Mouse (Mus musculus) limb, embryonic 14.5 days (tissue): Measurements from ENCODE around the gene Rrp8. TPM values are rescaled to one million over a fixed set of nuclear protein-coding genes. Genes with fewer than 3 reads are reported as not detected.
A peak's percentile ranks its signal among the peaks of the same experiment; 100 is the strongest.
"Not testable (repeated sequence)": the region's sequence is repeated elsewhere in the genome, so short reads cannot be mapped to it uniquely, and the experiment has no call there.

Experiments
- ATAC-seq: fragments of 200-750 bp; cut with Nextera tagmentation; 2 replicates; pipeline ENCODE4 v1.8.0; 2017; ENCODE audit warnings: low read depth, moderate number of reproducible peaks, moderate TSS enrichment; ENCODE audit not compliant: low FRiP score
- DNase-seq: peaks from one replicate; pipeline ENCODE4 v3.0.0-alpha.2; 2015; ENCODE audit warnings: low spot score
- H3K27ac ChIP-seq: fragments of 300-500 bp; sonication (generic); replicated peaks from 2 replicates; pipeline ENCODE4 v1.5.1; 2014; ENCODE audit warnings: low read depth, mild to moderate bottlenecking, low read length, moderate library complexity, mixed read lengths
- H3K27me3 ChIP-seq: fragments of 300-500 bp; sonication (generic); 2 replicates; pipeline ENCODE4 v1.6.1; 2014; ENCODE audit warnings: low read length, mixed read lengths; ENCODE audit not compliant: control insufficient read depth, insufficient read depth
- H3K36me3 ChIP-seq: fragments of 300-500 bp; sonication (generic); 2 replicates; pipeline ENCODE4 v1.6.1; 2014; ENCODE audit warnings: mild to moderate bottlenecking, low read length, moderate library complexity, mixed read lengths; ENCODE audit not compliant: control insufficient read depth, insufficient read depth
- H3K4me1 ChIP-seq: fragments of 300-500 bp; sonication (generic); 2 replicates; pipeline ENCODE4 v1.6.1; 2014; ENCODE audit warnings: antibody characterized with exemption, low read length, mixed read lengths; ENCODE audit not compliant: control insufficient read depth, insufficient read depth
- H3K4me2 ChIP-seq: fragments of 300-500 bp; sonication (generic); replicated peaks from 2 replicates; pipeline ENCODE4 v1.6.1; 2014; ENCODE audit warnings: low read depth, mild to moderate bottlenecking, low read length, moderate library complexity; ENCODE audit not compliant: severe bottlenecking
- H3K4me3 ChIP-seq: fragments of 300-500 bp; sonication (generic); replicated peaks from 2 replicates; pipeline ENCODE4 v1.5.1; 2014; ENCODE audit warnings: low read length
- H3K9ac ChIP-seq: fragments of 300-500 bp; sonication (generic); 2 replicates; pipeline ENCODE4 v1.6.1; 2014; ENCODE audit warnings: mild to moderate bottlenecking, low read depth, low read length, moderate library complexity; ENCODE audit not compliant: severe bottlenecking
- H3K9me3 ChIP-seq: fragments of 300-500 bp; sonication (generic); 2 replicates; pipeline ENCODE4 v1.6.1; 2016; ENCODE audit warnings: low read length; ENCODE audit not compliant: control insufficient read depth
- POLR2A ChIP-seq: fragments of 200-500 bp; IDR thresholded peaks from 2 replicates; pipeline ENCODE4 v1.8.0; 2012; ENCODE audit warnings: inconsistent platforms, mild to moderate bottlenecking, moderate library complexity, borderline replicate concordance; ENCODE audit not compliant: insufficient read depth, insufficient read length; ENCODE audit errors: extremely low read depth
- WGBS: fragments of 180-500 bp; shearing (Covaris S2); extraction: QIAGEN DNeasy Blood & Tissue Kit; methylation state at CpG from one replicate; pipeline ENCODE4 v1.1.7; 2014; 5-methylcytosine and 5-hydroxymethylcytosine counted together
- polyA plus RNA-seq, 2 experiments: library from polyadenylated mRNA; depleted of rRNA in 1 of 2; stranded (reverse) in 1 of 2; unstranded in 1 of 2; fragments of >200 nt; fragmentation: Nextera tagmentation in 1 of 2; extraction: Ambion mirVana in 1 of 2; gene quantifications; 2 replicates each; pipeline versions ENCODE4 v1.2.1 to v1.2.3; 2012 to 2014

Rrp8 gene
- polyA plus RNA-seq, 2 experiments, result 27.6 to 31.0 TPM

DNA sequence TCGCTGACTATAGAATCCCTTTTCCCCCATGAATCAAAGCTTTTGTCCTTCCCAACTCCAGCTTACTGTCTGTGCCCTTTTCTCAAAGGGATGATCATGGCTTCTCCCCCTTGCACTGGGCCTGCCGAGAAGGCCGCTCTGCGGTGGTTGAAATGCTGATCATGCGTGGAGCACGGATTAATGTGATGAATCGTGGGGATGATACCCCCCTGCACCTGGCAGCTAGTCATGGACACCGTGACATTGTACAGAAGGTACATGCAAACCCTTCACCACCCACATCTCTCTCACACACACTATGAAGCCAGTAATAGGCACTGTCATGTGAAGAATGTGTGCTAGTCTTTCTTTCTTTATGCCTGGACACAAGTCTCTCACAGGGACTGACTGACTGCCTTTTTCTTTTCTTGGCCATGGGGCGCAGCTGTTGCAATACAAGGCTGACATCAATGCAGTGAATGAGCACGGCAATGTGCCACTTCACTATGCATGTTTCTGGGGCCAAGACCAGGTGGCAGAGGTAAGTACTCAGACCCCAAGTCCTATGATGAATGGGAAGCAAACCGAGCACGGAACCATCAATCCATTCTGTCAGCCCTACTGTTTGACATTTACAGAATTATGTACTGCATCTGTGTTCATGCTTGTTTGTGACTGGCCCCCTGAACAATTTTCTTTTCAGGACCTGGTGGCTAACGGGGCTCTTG is 3.1 kb upstream of the Rrp8 start:
- ATAC-seq (no peak), DNase-seq (no peak)
- TF ChIP-seq POLR2A, result no peak
- H3K4me2 ChIP-seq, result no peak overlapping the region
- peaks cover 34% of the 10 kb centered on the region for H3K36me3 ChIP-seq
- 92% methylated on average over 13 of the region's 13 CpGs for WGBS
- H3K27me3 ChIP-seq, result no peaks in the 10 kb centered on the region
- no peak overlapping the region for H3K4me3 ChIP-seq
- H3K9me3 ChIP-seq, result no peaks in the 10 kb centered on the region
- H3K27ac ChIP-seq, result no peak overlapping the region
- no peak overlapping the region for H3K9ac ChIP-seq
- peaks cover 18% of the 10 kb centered on the region for H3K4me1 ChIP-seq

- H3K9ac ChIP-seq, result peak overlapping the region; percentile 29; the same call in 1 of the 2 replicates
- H3K4me1 ChIP-seq, result peaks cover 25% of the 10 kb centered on the region
- TF ChIP-seq POLR2A, result no peak
- peaks cover 43% of the 10 kb centered on the region for H3K36me3 ChIP-seq
- peak; percentile 84 for DNase-seq
- peak overlapping the region; percentile 66 for H3K4me2 ChIP-seq
- peak; percentile 69 for ATAC-seq
- H3K27me3 ChIP-seq, result no peaks in the 10 kb centered on the region
- peak overlapping the region; percentile 75 for H3K27ac ChIP-seq
- 16% methylated on average over 3 of the region's 3 CpGs for WGBS
- H3K4me3 ChIP-seq, result 0 out of 2 replicates have a peak overlapping the region, but pooled peaks have one; percentile 86
- H3K9me3 ChIP-seq, result no peaks in the 10 kb centered on the region
These were observed 1.8 kb upstream of the Rrp8 start for GRCm38 (mm10) chr7:105738948-105739347.

- peak overlapping the region; percentile 75 for H3K27ac ChIP-seq
- WGBS, result 76% methylated on average over 2 of the region's 2 CpGs
- H3K4me3 ChIP-seq, result peak overlapping the region; percentile 86
- no peaks in the 10 kb centered on the region for H3K9me3 ChIP-seq
- TF ChIP-seq POLR2A, result no peak
- peaks cover 25% of the 10 kb centered on the region for H3K4me1 ChIP-seq
- H3K9ac ChIP-seq, result 0 out of 2 replicates have a peak overlapping the region, but pooled peaks have one; percentile 89
- peak overlapping the region; percentile 66 for H3K4me2 ChIP-seq
- H3K36me3 ChIP-seq, result peaks cover 50% of the 10 kb centered on the region
- DNase-seq (no peak), ATAC-seq (no peak)
- H3K27me3 ChIP-seq, result no peaks in the 10 kb centered on the region
These were observed 1.1 kb upstream of the Rrp8 start for GRCm38 (mm10) chr7:105738286-105738685.

- Histone ChIP-seq H3K36me3 (peaks cover 52% of the 10 kb centered on the region), H3K9ac (peak overlapping the region; percentile 89), H3K4me3 (peak overlapping the region; percentile 86), H3K4me1 (peaks cover 25% of the 10 kb centered on the region), H3K9me3 (no peaks in the 10 kb centered on the region), H3K27me3 (no peaks in the 10 kb centered on the region), H3K4me2 (peak overlapping the region; percentile 66), H3K27ac (no peak overlapping the region)
- ATAC-seq, result no peak
- no peak for DNase-seq
- WGBS, result 31% methylated on average over 3 of the region's 3 CpGs
- TF ChIP-seq POLR2A, result no peak
These were observed 463 bp upstream of the Rrp8 start for GRCm38 (mm10) chr7:105737648-105738047.

DNA sequence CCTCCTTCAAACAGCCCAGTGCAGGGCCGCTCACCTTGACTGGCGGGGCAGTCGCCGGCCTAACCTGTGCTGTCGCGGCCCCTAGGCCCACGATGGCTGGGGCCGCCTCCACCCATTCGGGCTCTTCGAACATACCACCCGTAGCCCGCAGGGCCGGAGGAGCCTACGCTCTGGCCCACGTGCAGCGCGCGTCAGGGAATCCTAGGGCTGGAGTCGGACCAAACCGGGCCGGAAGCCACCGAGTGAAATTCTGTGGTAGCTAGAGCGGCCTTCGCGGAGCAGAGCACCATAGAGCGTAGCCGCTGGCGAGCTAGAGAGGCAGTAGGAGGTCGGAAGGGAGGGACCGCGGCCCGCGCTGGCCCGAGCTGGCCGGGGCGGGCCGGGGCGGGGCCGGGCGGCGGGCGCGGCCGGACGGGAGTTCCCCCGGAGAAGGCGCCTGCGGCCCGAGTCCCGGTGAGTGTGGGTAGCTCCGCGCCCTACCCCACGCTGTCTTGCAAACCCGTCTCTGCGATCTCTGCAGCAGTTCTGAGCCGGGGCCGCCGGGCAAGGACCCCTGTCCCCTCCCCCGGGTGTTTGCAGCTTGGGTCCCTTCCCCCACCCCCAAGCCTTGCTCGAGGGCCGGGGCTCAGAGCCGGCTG is 802 bp downstream of the Rrp8 start, which contains the start of gene Ilk:
Gene Ilk, plus strand, starts transcription at position 329 of the 638 bp plus-strand sequence.
- Histone ChIP-seq H3K9me3 (no peaks in the 10 kb centered on the region), H3K4me1 (peaks cover 25% of the 10 kb centered on the region), H3K27ac (peak within 1 kb of the TSS; percentile 85), H3K9ac (peak within 1 kb of the TSS; percentile 89), H3K36me3 (peaks cover 51% of the 10 kb centered on the region), H3K27me3 (no peaks in the 10 kb centered on the region), H3K4me3 (peak within 1 kb of the TSS; percentile 86), H3K4me2 (peak within 1 kb of the TSS; percentile 70)
- peak; percentile 34; the same call in 1 of the 2 replicates for TF ChIP-seq POLR2A
- DNase-seq, result peak; percentile 92
- peak; percentile 96 for ATAC-seq
- WGBS, result under 1% methylated on average over 32 of the region's 62 CpGs

GRCm38 (mm10) chr7:105735464-105735863 is 1.7 kb downstream of the Rrp8 start:
- not testable (repeated sequence) for ATAC-seq, DNase-seq, H3K9me3 ChIP-seq, H3K27me3 ChIP-seq
- Histone ChIP-seq H3K4me2 (peak overlapping the region; percentile 70), H3K4me1 (peaks cover 25% of the 10 kb centered on the region), H3K9ac (peak overlapping the region; percentile 89), H3K4me3 (peak overlapping the region; percentile 86), H3K36me3 (peaks cover 45% of the 10 kb centered on the region), H3K27ac (peak overlapping the region; percentile 85)
- 43% methylated on average over 4 of the region's 4 CpGs for WGBS
